Mouse (Mus musculus): ENCODE data around the gene Irf5. TPM values are rescaled to one million over a fixed set of nuclear protein-coding genes. Genes with fewer than 3 reads are reported as not detected.

Gene Irf5
- 97.3 TPM for polyA plus RNA-seq (2015; fragmentation: Illumina TruSeq; extraction: RNeasy Lipid Tissue Mini Kit (QIAGEN cat#74804); ENCODE audit: insufficient read depth, low replicate concordance)

GRCm38 (mm10) chr6:29526281-29527251 lies at the start of gene Irf5:
Gene Irf5 (plus strand): TSS chr6:29526625.

DNA sequence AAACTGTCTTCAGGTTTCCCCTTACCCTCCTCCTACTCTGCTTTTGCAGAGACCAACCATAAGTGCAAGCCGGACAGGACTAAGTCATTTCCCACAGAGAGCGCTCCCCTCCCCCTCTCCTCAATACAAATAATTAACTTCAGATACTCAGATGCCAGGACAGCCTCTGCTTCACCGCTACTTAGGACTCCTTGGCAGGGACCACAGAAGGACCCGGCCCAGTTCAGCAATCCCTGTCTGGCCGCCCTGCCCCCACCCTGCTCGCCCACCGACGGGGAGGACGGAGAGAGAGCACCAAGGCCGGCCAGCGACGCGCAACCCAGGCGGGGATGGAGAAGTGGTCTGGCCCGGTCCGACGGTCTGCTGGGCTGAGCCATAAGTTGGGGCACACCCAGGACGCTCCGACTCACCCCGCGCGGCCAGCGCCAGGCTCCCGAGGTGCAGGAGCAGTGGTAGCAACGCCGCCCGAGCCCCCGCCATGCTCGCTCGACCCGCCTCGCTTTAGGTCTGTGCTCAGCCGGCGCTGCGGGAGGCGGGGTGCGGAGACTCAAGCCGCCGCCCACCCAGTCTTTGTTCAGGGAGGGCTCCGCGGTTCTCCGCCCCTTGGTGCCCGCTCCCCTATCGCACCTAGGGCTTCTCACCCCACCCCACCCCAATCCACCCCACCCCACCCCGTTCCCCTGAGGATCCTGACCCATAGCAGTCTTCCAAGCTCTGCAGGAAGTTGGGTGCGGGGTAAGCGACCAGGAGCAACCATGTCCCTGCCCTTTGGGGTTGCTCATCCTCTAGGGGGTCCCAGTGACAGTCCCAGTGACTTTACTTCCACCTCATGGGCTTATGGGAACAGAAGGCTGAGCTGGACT lies 18.7 kb upstream of the Irf5 start, which contains the start of gene Kcp:
TSS of gene Kcp (minus strand) at position 506 of the 863 bp plus-strand sequence.

Other genes with a start within 250 kb of the Irf5 start
- 0.59 TPM for gene Fam71f2, start 247.0 kb upstream of the Irf5 start, polyA plus RNA-seq (2015; fragmentation: Illumina TruSeq; extraction: RNeasy Lipid Tissue Mini Kit (QIAGEN cat#74804); ENCODE audit: insufficient read depth, low replicate concordance)
- gene Fam71f1, start 207.5 kb upstream of the Irf5 start, polyA plus RNA-seq (2015; fragmentation: Illumina TruSeq; extraction: RNeasy Lipid Tissue Mini Kit (QIAGEN cat#74804); ENCODE audit: insufficient read depth, low replicate concordance): not detected
- 140 TPM for gene Calu, start 178.6 kb upstream of the Irf5 start, polyA plus RNA-seq (2015; fragmentation: Illumina TruSeq; extraction: RNeasy Lipid Tissue Mini Kit (QIAGEN cat#74804); ENCODE audit: insufficient read depth, low replicate concordance)
- not detected for gene Opn1sw, start 138.2 kb upstream of the Irf5 start, polyA plus RNA-seq (2015; fragmentation: Illumina TruSeq; extraction: RNeasy Lipid Tissue Mini Kit (QIAGEN cat#74804); ENCODE audit: insufficient read depth, low replicate concordance)
- 0.18 TPM for gene Ccdc136, start 130.3 kb upstream of the Irf5 start, polyA plus RNA-seq (2015; fragmentation: Illumina TruSeq; extraction: RNeasy Lipid Tissue Mini Kit (QIAGEN cat#74804); ENCODE audit: insufficient read depth, low replicate concordance)
- 0.11 TPM for gene Flnc, start 93.4 kb upstream of the Irf5 start, polyA plus RNA-seq (2015; fragmentation: Illumina TruSeq; extraction: RNeasy Lipid Tissue Mini Kit (QIAGEN cat#74804); ENCODE audit: insufficient read depth, low replicate concordance)
- 107 TPM for gene Atp6v1f, start 58.9 kb upstream of the Irf5 start, polyA plus RNA-seq (2015; fragmentation: Illumina TruSeq; extraction: RNeasy Lipid Tissue Mini Kit (QIAGEN cat#74804); ENCODE audit: insufficient read depth, low replicate concordance)
- not detected for gene Atp6v1fnb, start 55.2 kb upstream of the Irf5 start, polyA plus RNA-seq (2015; fragmentation: Illumina TruSeq; extraction: RNeasy Lipid Tissue Mini Kit (QIAGEN cat#74804); ENCODE audit: insufficient read depth, low replicate concordance)
- 1.2 TPM for gene Kcp, start 18.7 kb upstream of the Irf5 start, polyA plus RNA-seq (2015; fragmentation: Illumina TruSeq; extraction: RNeasy Lipid Tissue Mini Kit (QIAGEN cat#74804); ENCODE audit: insufficient read depth, low replicate concordance)
- gene Tnpo3, start 83.3 kb downstream of the Irf5 start, polyA plus RNA-seq (2015; fragmentation: Illumina TruSeq; extraction: RNeasy Lipid Tissue Mini Kit (QIAGEN cat#74804); ENCODE audit: insufficient read depth, low replicate concordance): 80.4 TPM
- 21.4 TPM for gene Tspan33, start 167.6 kb downstream of the Irf5 start, polyA plus RNA-seq (2015; fragmentation: Illumina TruSeq; extraction: RNeasy Lipid Tissue Mini Kit (QIAGEN cat#74804); ENCODE audit: insufficient read depth, low replicate concordance)
- 3.8 TPM for gene Smo, start 208.9 kb downstream of the Irf5 start, polyA plus RNA-seq (2015; fragmentation: Illumina TruSeq; extraction: RNeasy Lipid Tissue Mini Kit (QIAGEN cat#74804); ENCODE audit: insufficient read depth, low replicate concordance)
- 38.4 TPM for gene Ahcyl2, start 241.4 kb downstream of the Irf5 start, polyA plus RNA-seq (2015; fragmentation: Illumina TruSeq; extraction: RNeasy Lipid Tissue Mini Kit (QIAGEN cat#74804); ENCODE audit: insufficient read depth, low replicate concordance)